Mouse (Mus musculus) cerebellum, adult 2 months (tissue): ENCODE data around the gene Igfals.

ENCODE experiments used
- CTCF ChIP-seq: fragments of 200-500 bp; IDR thresholded peaks from 2 replicates; pipeline ENCODE4 v1.5.1; 2011; ENCODE audit warnings: low read depth, mild to moderate bottlenecking, control low read depth, low read length, moderate library complexity, borderline replicate concordance; ENCODE audit not compliant: insufficient read depth
- POLR2A ChIP-seq: fragments of 200-500 bp; IDR thresholded peaks from 2 replicates; pipeline ENCODE4 v1.6.1; 2011; ENCODE audit warnings: low read length, control low read depth, borderline replicate concordance; ENCODE audit not compliant: insufficient read depth

DNA sequence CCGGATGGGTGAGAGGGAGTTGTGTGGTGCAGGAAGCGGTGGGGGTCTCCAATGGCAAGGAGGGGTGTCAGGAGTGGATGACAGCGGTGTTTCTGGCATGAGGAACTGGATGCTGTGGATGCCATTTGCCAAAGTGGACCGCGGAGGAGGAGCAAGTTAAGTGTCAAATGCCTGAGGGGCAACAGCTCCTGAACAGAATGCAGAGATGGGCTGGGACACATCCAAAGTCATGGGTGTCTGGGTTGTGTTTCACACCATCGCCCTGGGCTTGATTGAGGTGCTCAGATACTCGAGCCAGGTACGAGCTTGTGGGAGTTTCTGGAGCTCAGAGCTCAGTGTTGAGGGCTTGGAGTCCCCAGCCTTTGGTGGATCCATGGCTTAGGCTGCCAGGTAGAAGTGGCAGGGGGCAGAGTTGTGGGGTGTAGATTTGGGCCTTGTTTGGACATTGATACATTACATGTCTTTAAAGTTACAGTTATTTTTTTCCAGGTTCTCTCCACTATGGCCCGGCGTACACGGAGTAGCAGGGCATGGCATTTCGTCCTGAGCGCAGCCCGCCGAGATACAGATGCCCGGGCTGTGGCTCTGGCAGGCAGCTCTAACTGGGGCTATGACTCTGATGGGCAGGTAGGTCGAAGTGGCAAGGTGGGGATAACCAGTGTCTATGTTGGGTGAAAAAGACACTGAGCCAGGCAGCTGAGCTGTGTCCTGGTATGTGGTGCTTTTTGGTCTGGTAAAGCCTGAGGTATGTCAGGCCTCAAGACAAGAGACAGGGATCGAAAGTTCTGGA, 21.7 kb downstream of the Igfals start:
- TF ChIP-seq CTCF = no peak
- no peak for TF ChIP-seq POLR2A
